Mouse (Mus musculus) olfactory bulb, adult 2 months (tissue): ENCODE data around the gene Slc25a23. TPM values are rescaled to one million over a fixed set of nuclear protein-coding genes. Genes with fewer than 3 reads are reported as not detected.
A peak's percentile ranks its signal among the peaks of the same experiment; 100 is the strongest.
"Not testable (repeated sequence)": the region's sequence is repeated elsewhere in the genome, so short reads cannot be mapped to it uniquely, and the experiment has no call there.

ENCODE experiments used
- H3K27ac ChIP-seq: fragments of 200-500 bp; 2 replicates; pipeline ENCODE4 v1.5.1; 2012; ENCODE audit warnings: low read depth, low read length; ENCODE audit not compliant: insufficient read depth
- H3K4me1 ChIP-seq: fragments of 200-500 bp; 2 replicates; pipeline ENCODE4 v1.6.1; 2012; ENCODE audit warnings: low read length; ENCODE audit not compliant: control insufficient read depth, insufficient read depth
- H3K4me3 ChIP-seq: fragments of 200-500 bp; 2 replicates; pipeline ENCODE4 v1.5.1; 2012; ENCODE audit warnings: mild to moderate bottlenecking, low read depth, low read length, moderate library complexity; ENCODE audit not compliant: insufficient read depth
- CTCF ChIP-seq: fragments of 200-500 bp; IDR thresholded peaks from 2 replicates; pipeline ENCODE4 v1.5.1; 2012; ENCODE audit warnings: low read depth, mild to moderate bottlenecking, low read length, moderate library complexity; ENCODE audit not compliant: insufficient read depth
- POLR2A ChIP-seq: fragments of 200-500 bp; IDR thresholded peaks from 2 replicates; pipeline ENCODE4 v1.6.1; 2012; ENCODE audit warnings: mild to moderate bottlenecking, low read depth, low read length, moderate library complexity; ENCODE audit not compliant: insufficient read depth
- WGBS: fragments of 180-500 bp; shearing (Covaris S2); methylation state at CpG from one replicate; pipeline ENCODE4 v1.1.7; 2018; 5-methylcytosine and 5-hydroxymethylcytosine counted together
- polyA plus RNA-seq: library from polyadenylated mRNA; stranded (reverse); fragments of >200 nt; gene quantifications from 2 replicates; pipeline ENCODE4 v1.2.4, GENCODE M21; 2012; ENCODE audit warnings: low replicate concordance; ENCODE audit not compliant: missing spikeins, insufficient read depth, insufficient read length

Slc25a23 gene
- polyA plus RNA-seq, 1 experiment, result 526 TPM

DNA sequence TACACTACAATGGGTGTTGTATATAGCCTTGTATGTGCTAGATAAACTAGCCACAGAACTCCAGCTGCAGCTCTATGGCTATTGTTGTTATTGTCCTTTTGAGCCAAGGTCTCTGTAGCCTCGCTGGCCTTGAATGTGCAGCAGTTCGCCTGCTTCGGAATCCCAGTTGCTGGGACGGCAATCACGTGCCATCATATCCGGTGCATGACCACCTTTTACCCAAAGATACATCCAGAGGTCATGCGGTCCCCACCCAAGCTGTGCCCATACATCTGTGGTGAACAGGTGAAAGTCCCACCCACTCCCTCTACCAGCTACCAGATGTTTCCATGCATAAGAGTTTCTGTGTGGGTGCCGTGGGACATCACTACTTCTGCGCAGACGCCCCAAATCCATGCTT, 1.4 kb upstream of the Slc25a23 start:
- 41% methylated on average over 10 of the region's 10 CpGs for WGBS
- H3K27ac ChIP-seq, result no peak overlapping the region
- TF ChIP-seq POLR2A (no peak), CTCF (no peak)
- H3K4me1 ChIP-seq, result peaks cover 17% of the 10 kb centered on the region
- no peak overlapping the region for H3K4me3 ChIP-seq

GRCm38 (mm10) chr17:57060231-57060801, 653 bp upstream of the Slc25a23 start:
- peak overlapping the region; percentile 73 for H3K27ac ChIP-seq
- H3K4me1 ChIP-seq, result peaks cover 17% of the 10 kb centered on the region
- TF ChIP-seq POLR2A, result peak; percentile 23; the same call in 1 of the 2 replicates
- TF ChIP-seq CTCF, result peak; percentile 65
- peak overlapping the region; percentile 83 for H3K4me3 ChIP-seq
- under 1% methylated on average over 44 of the region's 44 CpGs for WGBS

DNA sequence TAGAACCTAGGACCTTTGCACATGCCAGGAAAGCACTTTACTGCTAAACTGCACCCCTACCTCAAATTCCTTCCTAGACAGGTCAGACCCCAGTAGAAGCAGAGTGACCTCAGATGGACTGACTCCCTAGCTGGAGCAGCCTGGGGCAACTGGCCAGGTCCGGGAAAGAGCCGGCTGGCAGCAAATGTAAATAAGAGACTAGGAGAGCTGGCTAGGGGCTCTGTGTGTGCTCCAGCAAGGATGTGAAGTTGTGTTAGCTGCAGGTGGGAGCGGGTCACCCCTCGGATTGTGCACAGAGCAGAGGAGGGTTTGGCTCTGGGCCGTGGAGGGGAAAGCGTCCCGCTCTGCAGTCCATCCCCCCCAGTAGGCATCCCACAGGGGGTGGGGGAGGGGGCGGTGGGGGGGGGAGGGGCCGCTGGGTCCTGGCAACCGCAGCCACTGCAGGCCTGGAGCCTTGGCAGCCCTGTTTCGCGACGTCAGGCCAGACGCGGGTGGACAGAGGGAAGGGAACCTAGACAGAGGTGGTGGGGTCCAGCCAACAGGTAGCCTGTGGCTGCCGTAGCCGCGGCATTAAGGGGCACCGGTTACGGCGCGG, 675 bp downstream of the Slc25a23 start, which contains the start of gene Crb3:
Gene Crb3 (plus strand): TSS at position 215 of the 595 bp plus-strand sequence.
- no peak for TF ChIP-seq CTCF
- no peak for TF ChIP-seq POLR2A
- WGBS, result under 1% methylated on average over 18 of the region's 22 CpGs
- H3K27ac ChIP-seq, result peak within 1 kb of the TSS; percentile 89
- peak within 1 kb of the TSS; percentile 83 for H3K4me3 ChIP-seq
- H3K4me1 ChIP-seq, result peaks cover 21% of the 10 kb centered on the region

DNA sequence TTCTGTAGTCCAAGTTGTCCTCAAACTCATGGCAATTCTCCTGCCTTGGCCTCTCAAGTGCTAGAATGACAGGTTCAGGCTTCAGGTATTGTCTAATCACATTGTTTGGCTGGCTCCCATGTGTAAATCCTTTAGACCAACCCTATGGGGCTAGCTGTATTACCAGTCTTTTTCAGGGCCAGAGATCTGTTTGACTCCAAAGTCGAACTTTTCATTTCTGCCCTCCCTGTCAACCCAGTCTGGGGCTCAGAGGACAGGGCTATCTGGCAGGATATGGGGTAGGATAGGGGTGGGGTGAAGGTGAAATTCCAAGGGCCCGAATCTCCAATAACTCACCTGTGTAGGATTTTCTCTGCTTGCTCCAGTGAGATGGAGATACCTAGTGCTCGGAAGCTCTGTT, 3.4 kb downstream of the Slc25a23 start:
- no peak overlapping the region for H3K4me3 ChIP-seq
- 86% methylated on average over 3 of the region's 3 CpGs for whole genome bisulfite sequencing
- TF ChIP-seq POLR2A, result no peak
- TF ChIP-seq CTCF, result no peak
- peaks cover 13% of the 10 kb centered on the region for H3K4me1 ChIP-seq
- no peak overlapping the region for H3K27ac ChIP-seq

DNA sequence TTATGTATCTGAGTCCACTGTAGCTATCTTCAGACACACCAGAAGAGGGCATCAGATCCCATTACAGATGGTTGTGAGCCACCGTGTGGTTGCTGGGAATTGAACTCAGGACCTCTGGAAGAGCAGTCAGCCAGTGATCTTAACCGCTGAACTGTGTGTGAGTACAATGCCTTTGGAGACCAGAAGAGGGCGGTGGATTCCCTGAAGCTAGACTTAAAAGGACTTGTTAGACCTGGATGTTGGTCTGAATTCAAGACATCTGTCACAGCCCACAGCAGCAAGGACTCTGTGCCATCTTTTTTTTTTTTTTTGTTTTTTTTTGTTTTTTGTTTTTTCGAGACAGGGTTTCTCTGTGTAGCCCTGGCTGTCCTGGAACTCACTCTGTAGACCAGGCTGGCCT, 8.0 kb downstream of the Slc25a23 start:
- H3K4me1 ChIP-seq, H3K27ac ChIP-seq, H3K4me3 ChIP-seq: not testable (repeated sequence)
- 90% methylated on average over 4 of the region's 4 CpGs for WGBS

DNA sequence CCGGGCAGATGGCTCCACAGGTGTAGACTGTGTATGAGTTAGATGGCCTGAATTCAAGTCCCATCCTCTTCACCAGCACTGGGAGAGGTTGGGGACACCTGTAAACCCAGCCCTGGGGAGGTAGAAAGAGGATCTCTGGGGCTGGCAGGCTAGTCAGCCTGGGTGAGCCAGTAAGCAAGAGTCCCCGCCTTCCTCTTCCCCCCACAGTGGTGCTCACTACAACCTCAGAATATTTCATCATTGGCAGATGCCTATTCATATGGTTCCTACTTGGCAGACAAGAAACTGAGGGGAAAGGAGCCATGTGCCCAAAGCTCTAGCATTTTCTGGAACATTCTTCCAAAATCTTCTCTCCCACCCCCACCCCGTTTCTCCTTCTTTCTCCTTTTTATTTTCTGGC, 10.8 kb downstream of the Slc25a23 start:
- H3K4me3 ChIP-seq, result no peak overlapping the region
- 91% methylated on average over 3 of the region's 3 CpGs for WGBS
- TF ChIP-seq POLR2A, result no peak
- no peak for TF ChIP-seq CTCF

DNA sequence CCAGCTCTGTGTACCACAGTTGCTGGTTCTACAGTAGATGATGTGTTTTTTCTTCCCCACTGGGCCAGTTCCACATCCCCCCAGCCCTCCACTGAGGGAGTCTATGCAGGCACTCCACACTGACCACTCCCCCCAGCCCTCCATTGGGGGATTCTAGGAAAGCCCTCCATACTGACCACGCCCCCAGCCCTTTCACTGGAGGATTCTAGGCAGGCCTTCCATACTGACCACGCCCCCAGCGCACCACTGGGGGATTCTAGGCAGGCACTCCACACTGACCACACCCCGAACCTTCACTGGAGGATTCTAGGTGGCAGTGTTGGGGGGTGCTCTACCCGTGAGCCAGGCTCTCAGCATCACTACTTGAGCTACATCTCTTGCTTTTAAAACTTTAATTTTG, 12.3 kb downstream of the Slc25a23 start:
- Histone ChIP-seq H3K4me3 (no peak overlapping the region), H3K27ac (no peak overlapping the region), H3K4me1 (peaks cover 8% of the 10 kb centered on the region)
- 61% methylated on average over 5 of the region's 5 CpGs for WGBS
- TF ChIP-seq CTCF, result no peak
- TF ChIP-seq POLR2A, result no peak

More for the DNA sequence above, 10.8 kb downstream of the Slc25a23 start:
- no peak overlapping the region for H3K27ac ChIP-seq
- H3K4me1 ChIP-seq, result peaks cover 2% of the 10 kb centered on the region; the same call in 1 of the 2 replicates

DNA sequence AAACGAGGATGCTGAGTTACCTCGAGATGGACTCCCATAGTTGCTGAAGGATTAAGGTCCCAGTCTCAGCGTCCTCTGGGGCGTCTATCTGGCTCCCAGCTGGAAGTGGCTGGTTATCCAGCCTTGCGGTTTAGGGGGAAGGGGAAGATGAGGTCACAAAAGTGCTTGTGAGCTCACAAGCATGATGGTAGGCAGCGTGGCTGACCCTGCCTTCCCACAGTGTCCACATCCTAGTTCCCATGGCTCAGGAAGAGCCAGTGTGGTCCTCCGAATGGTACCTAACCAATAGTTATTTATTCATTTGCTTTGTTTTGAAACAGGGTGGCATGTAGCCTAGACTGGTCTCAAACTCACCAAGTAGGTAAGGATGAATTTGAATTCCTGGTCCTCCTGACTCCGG, 18.1 kb downstream of the Slc25a23 start, which contains the start of gene Slc25a41:
Gene Slc25a41 (minus strand): TSS at position 101 of the 400 bp plus-strand sequence.
- TF ChIP-seq CTCF (no peak), POLR2A (no peak)
- peaks cover 8% of the 10 kb centered on the region for H3K4me1 ChIP-seq
- 75% methylated on average over 8 of the region's 8 CpGs for WGBS

GRCm38 (mm10) chr17:57038978-57039377, 20.7 kb downstream of the Slc25a23 start:
- 42% methylated on average over 8 of the region's 8 CpGs for WGBS
- Histone ChIP-seq H3K27ac (no peak overlapping the region), H3K4me1 (peaks cover 8% of the 10 kb centered on the region), H3K4me3 (no peak overlapping the region)
- TF ChIP-seq CTCF, result no peak
- TF ChIP-seq POLR2A, result no peak

More for the DNA sequence above, 18.1 kb downstream of the Slc25a23 start, which contains the start of gene Slc25a41:
- Histone ChIP-seq H3K27ac (no peak within 1 kb of the TSS), H3K4me3 (no peak within 1 kb of the TSS)
